Mouse (Mus musculus) kidney, adult 2 months (tissue): ENCODE results near the gene Dcaf15.
A peak's percentile ranks its signal among the peaks of the same experiment; 100 is the strongest.

Experiments
- CTCF ChIP-seq: fragments of 200-500 bp; conservative IDR thresholded peaks from 2 replicates; pipeline ENCODE4 v1.5.1; 2011; ENCODE audit warnings: low read depth, mild to moderate bottlenecking, control low read depth, low read length, moderate library complexity, mixed read lengths; ENCODE audit not compliant: insufficient read depth, insufficient read length
- POLR2A ChIP-seq: fragments of 200-500 bp; IDR thresholded peaks from one replicate; pipeline ENCODE4 v1.6.1; 2011; ENCODE audit warnings: low read depth, low read length, control low read depth

DNA sequence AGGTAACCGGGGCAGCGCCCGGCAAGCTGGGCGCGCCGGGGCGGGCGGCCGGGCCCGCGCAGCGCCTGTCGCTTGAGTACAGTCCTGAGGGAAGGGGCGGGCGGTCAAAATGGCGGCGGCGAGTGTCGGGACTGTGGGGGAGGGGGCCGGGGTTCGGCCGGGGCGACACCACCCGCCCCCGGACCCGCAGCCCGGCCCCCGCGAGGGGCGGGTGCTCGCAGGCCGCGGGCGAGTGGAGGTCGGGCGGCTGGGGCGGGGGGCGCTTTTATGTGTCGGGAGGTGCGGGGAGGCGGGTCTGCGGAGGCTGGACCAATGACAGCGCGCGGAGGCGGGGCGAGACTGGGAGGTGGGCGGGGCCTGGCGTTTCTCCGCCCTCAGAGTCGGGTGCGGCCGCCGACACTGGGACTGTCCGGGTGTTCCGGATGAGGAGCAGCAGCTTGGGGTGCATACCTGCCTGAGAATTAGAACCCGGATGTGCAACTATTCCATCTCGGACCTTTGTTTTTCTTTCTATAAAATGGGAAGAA lies 37.5 kb downstream of the Dcaf15 start:
- TF ChIP-seq CTCF (no peak), POLR2A (peak; percentile 54)
